Mouse (Mus musculus) megakaryocyte progenitor cell, adult 5-6 weeks (primary cell): ENCODE data around the gene Zdhhc25. TPM values are rescaled to one million over a fixed set of nuclear protein-coding genes. Genes with fewer than 3 reads are reported as not detected.

ENCODE experiments used
- ATAC-seq: replicated peaks from 2 replicates; pipeline ENCODE4 v1.8.0; 2016; ENCODE audit warnings: mild to moderate bottlenecking, moderate TSS enrichment, inconsistent platforms; ENCODE audit not compliant: poor library complexity
- total RNA-seq, 2 experiments: library from RNA; stranded (forward) in 1 of 2; stranded (reverse) in 1 of 2; fragments of 157-497, 149-512 nt in 1 of 2; fragments of 200-1000 nt in 1 of 2; gene quantifications; 2 replicates each; pipeline versions ENCODE4 v1.2.3 to v1.2.4; 2015 to 2017

The Zdhhc25 gene
- total RNA-seq (2015), result not detected in 2 replicates
- not detected in 2 replicates for total RNA-seq (2017)

- ATAC-seq, result no peak
Measured at GRCm38 (mm10) chr15:88600002-88600401, at the start of gene Zdhhc25. Gene Zdhhc25, plus strand, starts transcription at chr15:88600302.

DNA sequence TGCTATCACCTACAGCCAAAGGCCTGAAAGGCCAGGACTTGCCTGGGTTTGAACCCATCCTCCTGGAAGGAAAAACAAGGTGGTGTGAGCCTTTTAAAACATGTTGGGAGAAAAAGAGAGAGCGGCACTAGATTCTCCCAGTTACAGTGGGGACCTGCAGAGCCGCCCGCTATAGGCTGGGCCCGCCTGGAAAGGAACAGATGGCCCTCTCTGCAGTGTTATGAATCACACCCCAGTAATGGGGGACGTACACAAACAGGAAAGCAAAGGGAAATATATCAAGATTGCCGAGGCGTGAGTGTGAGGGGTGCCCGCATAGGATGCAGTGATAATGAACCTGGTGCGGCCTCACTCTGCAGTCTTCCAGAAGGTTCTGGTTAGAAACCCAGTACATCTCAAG lies 47.2 kb upstream of the Zdhhc25 start:
- no peak for ATAC-seq

DNA sequence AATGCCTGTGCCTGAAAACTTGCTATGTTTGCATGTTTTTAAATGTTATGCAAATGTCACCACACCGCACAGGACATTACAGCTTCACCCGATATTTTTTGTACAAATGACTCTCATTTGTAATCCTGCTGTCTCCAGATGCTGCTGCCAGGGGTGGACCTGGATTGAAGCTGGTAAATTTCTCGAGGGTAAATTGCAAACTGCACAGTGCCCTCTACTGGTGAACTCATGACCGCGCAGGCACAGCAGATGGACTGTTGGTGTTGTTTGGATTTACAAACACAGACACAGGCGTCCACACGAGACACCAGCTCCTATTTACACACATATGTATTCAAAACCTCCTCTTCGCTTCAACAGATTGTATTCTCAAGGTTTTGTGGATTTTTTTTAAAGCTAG lies 44.6 kb upstream of the Zdhhc25 start:
- peak; percentile 60 for ATAC-seq

DNA sequence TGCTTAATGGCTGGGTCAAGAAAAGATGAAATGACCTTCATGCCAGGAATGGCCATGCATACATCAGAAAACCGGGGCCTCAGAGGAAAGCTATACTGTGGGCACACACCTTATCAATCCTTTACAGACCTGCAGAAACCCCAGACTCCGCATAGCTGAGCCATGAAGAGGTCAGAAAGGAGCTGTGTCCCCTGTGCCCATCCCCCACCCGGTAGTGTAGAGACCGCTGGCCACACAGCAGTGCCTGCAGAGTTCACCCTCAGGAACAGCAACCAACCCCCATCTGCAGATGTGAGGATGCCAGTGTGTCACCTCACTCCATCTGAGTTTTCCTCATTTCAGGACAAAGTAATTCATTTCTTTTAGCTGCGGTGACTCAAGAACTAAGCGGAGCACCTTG lies 39.5 kb upstream of the Zdhhc25 start:
- no peak for ATAC-seq

GRCm38 (mm10) chr15:88561058-88561730 lies 38.9 kb upstream of the Zdhhc25 start:
- ATAC-seq, result no peak

DNA sequence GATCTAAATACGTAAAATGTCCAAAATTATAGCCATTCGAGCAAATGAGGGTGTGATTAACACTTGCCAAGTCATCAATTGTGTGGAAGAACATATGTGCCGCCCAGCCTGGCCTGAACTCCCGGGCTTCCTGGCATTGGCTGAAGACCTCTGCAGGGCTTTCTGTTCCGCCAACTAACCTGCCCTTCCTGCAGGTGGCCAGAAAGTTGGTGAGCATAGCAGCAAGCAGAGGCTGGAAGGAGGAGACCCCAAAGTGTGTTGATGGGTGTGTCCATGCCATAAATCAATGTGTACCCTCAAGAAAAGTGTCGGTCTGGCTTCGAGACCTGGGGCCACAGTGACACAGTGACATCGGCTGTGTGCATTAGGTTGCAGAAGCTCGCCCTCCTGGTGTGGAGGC lies 34.8 kb upstream of the Zdhhc25 start:
- ATAC-seq, result no peak

DNA sequence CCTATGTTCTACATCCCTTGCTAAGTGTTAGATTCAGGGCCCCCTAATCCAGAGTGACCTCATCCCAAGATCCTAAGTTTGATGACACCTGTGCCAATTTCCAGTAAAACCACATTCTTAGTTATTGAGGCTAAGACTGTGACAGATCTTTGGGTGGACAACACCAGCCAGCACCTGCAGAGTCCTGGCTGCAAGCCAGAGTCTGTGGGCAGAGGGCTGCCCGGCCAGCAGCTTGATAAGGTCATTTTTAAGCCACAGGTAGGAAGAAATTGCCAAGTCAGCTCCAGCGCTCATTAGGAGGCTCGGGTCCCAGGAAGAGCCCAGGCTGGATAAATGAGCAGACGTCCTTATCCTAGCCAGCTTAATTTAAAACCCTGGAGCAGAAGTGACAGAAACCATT lies 34.3 kb upstream of the Zdhhc25 start:
- no peak for ATAC-seq

DNA sequence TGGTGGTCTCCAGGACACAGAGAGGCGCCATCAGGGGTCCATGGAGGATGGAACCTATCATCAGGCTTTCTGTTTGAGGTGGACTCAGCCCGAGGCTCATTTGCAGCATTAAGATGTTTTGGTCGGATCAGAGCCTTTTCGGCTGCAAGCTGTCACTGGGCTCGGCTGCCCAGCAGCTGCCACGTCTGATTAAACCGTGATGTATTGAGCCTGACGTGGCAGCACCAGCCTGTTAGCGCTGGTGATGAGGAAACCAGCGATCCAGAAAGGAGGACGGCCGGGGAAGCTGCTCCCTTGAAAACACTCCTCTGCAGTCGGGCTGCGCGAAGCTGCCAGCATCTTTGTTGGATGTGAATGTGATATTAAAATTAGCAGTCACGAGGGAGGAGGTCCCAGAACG lies 29.4 kb upstream of the Zdhhc25 start:
- no peak for ATAC-seq

DNA sequence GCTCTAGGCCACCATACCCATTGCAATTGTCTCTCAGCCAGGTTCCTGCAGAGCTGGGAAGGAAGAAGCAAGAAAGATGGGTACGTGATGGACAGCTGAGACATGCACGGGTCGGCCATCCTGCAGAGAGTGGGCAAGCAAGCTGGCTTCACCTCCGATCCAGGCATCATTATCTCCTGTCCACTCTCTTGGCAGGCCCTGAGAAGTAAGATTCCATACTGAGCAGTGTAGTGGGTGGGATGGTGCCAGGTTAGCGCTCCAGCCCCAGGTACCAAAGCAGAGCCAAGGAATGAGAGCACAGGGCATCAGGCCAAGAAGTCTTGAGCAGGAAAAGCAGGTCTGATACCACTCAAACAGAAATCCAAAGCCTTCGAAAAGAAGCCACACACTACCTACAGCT lies 20.6 kb upstream of the Zdhhc25 start:
- ATAC-seq, result no peak

GRCm38 (mm10) chr15:88602496-88602895 lies 2.4 kb downstream of the Zdhhc25 start:
- no peak for ATAC-seq

DNA sequence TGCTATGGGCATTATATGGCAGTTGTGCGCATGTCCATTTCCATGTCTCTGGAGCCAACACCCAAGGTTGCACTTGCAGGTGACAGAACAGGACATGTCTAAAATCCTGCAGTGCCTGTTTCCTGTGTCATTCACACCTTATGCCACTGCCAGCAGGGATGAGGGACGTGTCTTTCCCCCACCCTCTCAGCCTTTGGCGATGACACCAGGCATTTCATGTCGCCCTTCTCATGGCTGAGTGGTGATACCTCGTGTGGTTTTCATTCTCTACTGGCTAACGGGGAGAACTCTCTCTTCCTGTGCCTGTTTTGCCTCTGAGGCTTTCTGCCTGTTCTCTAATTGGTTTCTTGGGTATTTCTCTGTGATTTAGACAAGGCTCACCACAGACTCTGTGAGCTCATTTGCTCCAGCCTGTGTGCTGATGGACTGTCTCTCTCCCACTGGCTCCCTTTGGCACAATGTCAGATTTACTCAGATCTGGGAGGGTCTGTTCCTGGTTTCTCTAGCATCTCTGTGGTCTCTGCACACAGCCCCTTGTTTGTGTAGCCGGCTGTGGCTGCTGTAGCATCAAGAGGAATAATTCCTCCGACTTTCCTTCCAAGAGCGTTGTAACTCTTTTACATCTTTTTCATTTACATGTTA lies 3.1 kb downstream of the Zdhhc25 start:
- no peak for ATAC-seq

GRCm38 (mm10) chr15:88603733-88604119 lies 3.6 kb downstream of the Zdhhc25 start:
- no peak for ATAC-seq

DNA sequence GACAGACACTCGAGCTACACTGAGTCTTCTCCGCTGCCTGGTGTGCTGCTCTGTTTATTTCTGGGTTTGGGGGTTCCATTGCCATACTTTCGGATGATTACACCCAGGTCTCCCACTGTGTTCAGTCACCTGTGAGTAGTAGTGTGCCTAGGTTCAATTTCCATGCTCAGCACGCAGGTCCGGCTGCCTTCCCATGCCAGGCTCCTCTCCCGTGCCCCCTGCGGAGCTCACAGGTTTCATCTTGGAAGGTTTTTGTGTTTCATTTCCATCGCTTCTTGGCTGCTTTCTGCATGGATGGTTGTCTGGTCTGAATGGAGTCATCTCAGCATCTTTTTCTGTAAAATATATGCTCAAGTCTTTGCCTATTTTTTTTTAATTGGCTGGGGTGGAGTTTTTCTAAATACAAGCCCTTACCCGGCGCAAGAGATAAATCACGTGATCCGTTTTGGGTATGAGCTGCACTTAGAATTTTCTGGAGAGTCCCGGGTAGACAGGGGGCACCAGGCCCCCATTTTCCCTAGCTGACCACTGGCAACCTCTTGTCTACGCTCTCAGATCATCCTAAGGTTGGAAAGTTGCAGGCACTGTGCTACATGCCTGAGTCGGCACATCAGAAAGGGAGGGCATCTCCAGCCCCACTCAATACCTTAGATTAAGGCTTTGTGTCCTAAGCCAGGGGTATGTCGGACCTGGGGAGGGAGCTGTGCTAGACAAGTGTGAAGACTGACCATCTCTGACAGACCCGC lies 4.7 kb downstream of the Zdhhc25 start:
- no peak for ATAC-seq

DNA sequence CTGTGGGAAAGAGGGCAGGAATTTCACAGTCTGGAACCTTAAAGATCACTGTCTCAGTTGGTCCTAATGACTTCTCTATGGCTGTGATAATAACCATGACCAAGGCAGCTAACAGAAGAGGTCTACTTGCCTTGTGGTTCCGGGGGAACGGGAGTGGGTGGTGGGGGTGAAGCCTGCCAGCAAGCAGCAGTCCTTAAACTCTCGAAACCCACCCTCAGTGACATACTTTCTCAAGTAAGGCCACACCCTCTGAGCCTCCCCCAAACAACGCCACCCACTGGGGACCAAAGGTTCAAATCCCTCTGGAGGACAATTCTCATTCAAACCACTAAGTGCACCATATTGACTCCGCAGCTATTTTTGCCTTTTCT lies 5.3 kb downstream of the Zdhhc25 start:
- ATAC-seq, result no peak

DNA sequence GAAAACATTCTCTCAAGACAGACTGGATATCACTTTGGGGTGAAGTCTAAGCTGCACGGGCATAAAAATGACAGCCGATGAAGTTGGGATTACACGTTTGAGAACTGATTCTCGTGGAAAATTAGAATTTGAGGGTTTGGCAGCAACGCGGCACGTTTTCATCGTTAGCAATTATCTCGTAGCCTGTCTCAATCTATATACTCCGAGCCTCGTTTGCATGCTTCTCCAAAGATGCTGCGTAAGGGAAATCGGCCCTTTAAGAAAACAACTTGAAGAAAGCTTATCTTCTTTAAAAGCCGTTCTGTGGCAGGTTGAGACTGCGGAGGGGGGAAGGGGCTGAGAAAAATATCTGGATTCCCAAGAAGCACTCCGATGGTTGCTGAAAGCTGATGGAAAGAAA lies 17.0 kb downstream of the Zdhhc25 start:
- no peak for ATAC-seq

GRCm38 (mm10) chr15:88618008-88618773 lies 18.1 kb downstream of the Zdhhc25 start:
- no peak for ATAC-seq

DNA sequence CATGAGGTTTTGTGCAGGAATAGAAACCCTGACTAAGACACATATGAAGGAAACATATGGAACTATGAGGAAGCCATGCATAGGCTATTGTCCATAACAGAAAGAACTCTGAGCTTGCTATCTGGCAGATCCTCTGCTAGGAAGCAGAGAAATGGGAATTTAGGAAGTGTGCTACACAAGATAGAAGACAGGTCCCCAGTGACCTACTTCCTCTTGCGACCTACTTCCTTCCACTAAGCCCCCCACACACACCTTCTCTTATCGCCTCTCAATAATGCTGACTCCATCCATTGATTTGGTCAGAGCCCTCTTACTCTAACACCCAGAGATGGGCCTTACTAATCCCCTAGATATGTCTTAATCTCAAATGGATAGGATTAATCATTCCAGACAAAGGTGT lies 19.9 kb downstream of the Zdhhc25 start:
- ATAC-seq, result no peak

DNA sequence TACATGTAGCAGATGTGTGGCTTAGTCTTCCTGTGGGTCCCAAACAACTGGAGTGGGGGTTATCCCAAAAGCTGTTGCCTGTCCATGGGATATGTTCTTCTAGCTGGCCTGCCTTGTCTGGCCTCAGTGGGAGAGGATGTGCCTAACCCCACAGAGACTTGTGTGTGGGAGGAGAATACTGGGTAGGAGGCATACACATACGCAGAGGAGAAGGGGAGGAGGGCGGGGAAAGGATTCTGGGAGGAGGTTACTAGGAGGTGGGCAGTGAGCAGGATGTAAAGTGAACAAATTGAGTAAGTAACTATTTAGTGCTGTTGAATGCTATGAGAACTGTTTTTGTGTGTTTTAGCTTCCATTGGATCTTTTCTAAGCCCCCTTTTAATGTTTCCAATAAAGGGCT lies 23.8 kb downstream of the Zdhhc25 start:
- ATAC-seq, result no peak

GRCm38 (mm10) chr15:88624874-88625277 lies 24.8 kb downstream of the Zdhhc25 start:
- ATAC-seq, result no peak

GRCm38 (mm10) chr15:88625303-88626066 lies 25.4 kb downstream of the Zdhhc25 start:
- ATAC-seq, result no peak
